Mouse (Mus musculus): Measurements from ENCODE around the gene Actbl2. TPM values are rescaled to one million over a fixed set of nuclear protein-coding genes. Genes with fewer than 3 reads are reported as not detected.
A peak's percentile ranks its signal among the peaks of the same experiment; 100 is the strongest.

Actbl2 gene
- polyA plus RNA-seq, 1 experiment from 2014 or later: not detected

DNA sequence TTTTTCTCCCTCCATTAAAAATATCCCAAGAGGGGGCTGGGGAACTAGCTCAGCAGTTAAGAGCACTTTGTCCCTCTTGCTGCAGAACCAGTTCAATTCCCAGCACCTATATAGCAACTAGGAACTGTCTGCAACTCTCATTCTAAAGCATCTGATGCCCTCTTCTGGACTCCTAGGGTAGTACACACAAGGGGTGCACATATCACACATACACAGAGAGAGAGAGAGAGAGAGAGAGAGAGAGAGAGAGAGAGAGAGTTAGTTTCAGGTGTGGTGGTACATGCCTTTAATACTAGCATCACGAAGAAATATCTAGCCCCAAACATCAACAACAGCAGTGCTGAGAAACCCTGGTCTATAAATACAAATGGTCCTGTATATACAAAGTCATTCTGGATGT is 17.5 kb upstream of the Actbl2 start:
- no peak for ATAC-seq (ENCODE audit: low FRiP score, low TSS enrichment)
- 0 out of 2 replicates have a peak, but pooled peaks cover 3% of the 10 kb centered on the region for H3K4me1 ChIP-seq (ENCODE audit: control insufficient read depth, insufficient read depth, low read length)
- no peaks in the 10 kb centered on the region for H3K27me3 ChIP-seq (ENCODE audit: control insufficient read depth, insufficient read depth, low read length)
- WGBS: 83% methylated on average over 1 of the region's 1 CpGs
- H3K36me3 ChIP-seq (ENCODE audit: control insufficient read depth, insufficient read depth, low read length): no peaks in the 10 kb centered on the region
- H3K9me3 ChIP-seq (ENCODE audit: control insufficient read depth, low read length): 0 out of 2 replicates have a peak, but pooled peaks cover 2% of the 10 kb centered on the region
- H3K27ac ChIP-seq (ENCODE audit: low read depth, low read length): no peak overlapping the region
- no peak overlapping the region for H3K4me3 ChIP-seq (ENCODE audit: low read length)
- H3K9ac ChIP-seq (ENCODE audit: low read depth, low read length): no peak overlapping the region
- no peak overlapping the region for H3K4me2 ChIP-seq (replicated peaks; ENCODE audit: low read depth, low read length)

DNA sequence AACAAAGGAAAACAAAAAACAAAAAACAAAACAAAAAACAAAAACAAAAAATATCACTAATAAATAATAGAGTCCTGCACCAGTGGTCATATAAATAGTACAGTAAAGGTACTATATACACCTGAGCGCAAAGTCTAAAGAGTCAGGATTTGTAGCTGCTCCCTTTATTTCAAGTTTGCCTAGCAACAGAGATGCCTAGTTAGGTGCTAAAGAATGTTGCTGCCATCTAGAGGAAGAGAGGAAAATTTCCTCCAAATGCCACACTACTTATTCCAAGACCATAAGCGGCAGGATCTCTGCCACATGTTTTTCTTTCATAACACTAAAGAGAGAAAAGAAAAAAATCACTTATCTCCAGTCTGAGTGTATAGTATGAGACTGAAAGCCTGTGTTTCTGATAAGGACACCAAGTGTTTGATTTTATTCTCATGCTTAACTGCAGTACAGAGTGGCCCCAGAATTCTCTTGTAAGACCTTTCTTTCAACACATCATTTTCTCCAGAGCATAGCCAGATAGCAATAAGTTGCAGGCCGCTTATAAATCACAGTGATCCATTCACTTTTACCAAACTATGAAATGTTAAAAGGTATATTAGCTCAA is 16.8 kb upstream of the Actbl2 start:
- Histone ChIP-seq H3K4me3 (ENCODE audit: low read length) (no peak overlapping the region), H3K9ac (ENCODE audit: low read depth, low read length) (no peak overlapping the region), H3K27me3 (ENCODE audit: control insufficient read depth, insufficient read depth, low read length) (no peaks in the 10 kb centered on the region), H3K27ac (ENCODE audit: low read depth, low read length) (no peak overlapping the region), H3K9me3 (ENCODE audit: control insufficient read depth, low read length) (0 out of 2 replicates have a peak, but pooled peaks cover 2% of the 10 kb centered on the region), H3K36me3 (ENCODE audit: control insufficient read depth, insufficient read depth, low read length) (no peaks in the 10 kb centered on the region), H3K4me1 (ENCODE audit: control insufficient read depth, insufficient read depth, low read length) (0 out of 2 replicates have a peak, but pooled peaks cover 3% of the 10 kb centered on the region), H3K4me2 (replicated peaks; ENCODE audit: low read depth, low read length) (no peak overlapping the region)
- WGBS: 40% methylated on average over 3 of the region's 3 CpGs
- ATAC-seq (ENCODE audit: low FRiP score, low TSS enrichment): peak; percentile 85

DNA sequence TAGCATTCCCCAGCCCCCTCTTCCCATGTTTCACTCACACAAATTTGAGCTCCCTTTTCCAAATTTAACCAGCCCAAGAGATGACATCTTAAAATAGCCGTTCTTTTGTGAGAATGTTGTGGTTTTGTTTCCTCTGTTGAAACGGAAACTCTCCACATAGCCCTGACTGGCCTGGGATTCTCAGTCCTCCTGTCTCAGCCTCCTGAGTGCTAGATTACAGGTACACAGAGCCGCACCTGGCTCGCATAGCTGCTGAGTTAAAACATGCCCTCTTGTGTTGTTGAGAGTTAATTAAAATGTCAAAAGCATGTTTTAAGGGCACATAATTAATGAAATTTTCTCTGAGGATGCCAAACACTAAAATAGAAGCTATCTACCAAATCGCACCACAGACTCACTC is 3.7 kb upstream of the Actbl2 start:
- Histone ChIP-seq H3K4me2 (replicated peaks; ENCODE audit: low read depth, low read length) (no peak overlapping the region), H3K27me3 (ENCODE audit: control insufficient read depth, insufficient read depth, low read length) (no peaks in the 10 kb centered on the region), H3K27ac (ENCODE audit: low read depth, low read length) (no peak overlapping the region), H3K4me1 (ENCODE audit: control insufficient read depth, insufficient read depth, low read length) (no peaks in the 10 kb centered on the region), H3K9ac (ENCODE audit: low read depth, low read length) (no peak overlapping the region), H3K36me3 (ENCODE audit: control insufficient read depth, insufficient read depth, low read length) (no peaks in the 10 kb centered on the region), H3K9me3 (ENCODE audit: control insufficient read depth, low read length) (no peaks in the 10 kb centered on the region), H3K4me3 (ENCODE audit: low read length) (no peak overlapping the region)
- 90% methylated on average over 5 of the region's 5 CpGs for WGBS
- no peak for ATAC-seq (ENCODE audit: low FRiP score, low TSS enrichment)

GRCm38 (mm10) chr13:111251795-111252194 is 3.0 kb upstream of the Actbl2 start:
- 74% methylated on average over 5 of the region's 5 CpGs for WGBS
- ATAC-seq (ENCODE audit: low FRiP score, low TSS enrichment): no peak
- no peaks in the 10 kb centered on the region for H3K36me3 ChIP-seq (ENCODE audit: control insufficient read depth, insufficient read depth, low read length)
- H3K9me3 ChIP-seq (ENCODE audit: control insufficient read depth, low read length): no peaks in the 10 kb centered on the region
- no peak overlapping the region for H3K4me3 ChIP-seq (ENCODE audit: low read length)
- H3K4me2 ChIP-seq (replicated peaks; ENCODE audit: low read depth, low read length): no peak overlapping the region
- H3K4me1 ChIP-seq (ENCODE audit: control insufficient read depth, insufficient read depth, low read length): no peaks in the 10 kb centered on the region
- H3K27me3 ChIP-seq (ENCODE audit: control insufficient read depth, insufficient read depth, low read length): no peaks in the 10 kb centered on the region
- H3K27ac ChIP-seq (ENCODE audit: low read depth, low read length): no peak overlapping the region
- no peak overlapping the region for H3K9ac ChIP-seq (ENCODE audit: low read depth, low read length)

- no peak for ATAC-seq (ENCODE audit: low FRiP score, low TSS enrichment)
- Histone ChIP-seq H3K4me3 (ENCODE audit: low read length) (no peak overlapping the region), H3K4me2 (replicated peaks; ENCODE audit: low read depth, low read length) (no peak overlapping the region), H3K27ac (ENCODE audit: low read depth, low read length) (no peak overlapping the region), H3K36me3 (ENCODE audit: control insufficient read depth, insufficient read depth, low read length) (no peaks in the 10 kb centered on the region), H3K9ac (ENCODE audit: low read depth, low read length) (no peak overlapping the region), H3K27me3 (ENCODE audit: control insufficient read depth, insufficient read depth, low read length) (no peaks in the 10 kb centered on the region), H3K4me1 (ENCODE audit: control insufficient read depth, insufficient read depth, low read length) (no peaks in the 10 kb centered on the region), H3K9me3 (ENCODE audit: control insufficient read depth, low read length) (no peaks in the 10 kb centered on the region)
- 84% methylated on average over 4 of the region's 4 CpGs for WGBS
These were observed 3.2 kb downstream of the Actbl2 start for GRCm38 (mm10) chr13:111258016-111258415.

DNA sequence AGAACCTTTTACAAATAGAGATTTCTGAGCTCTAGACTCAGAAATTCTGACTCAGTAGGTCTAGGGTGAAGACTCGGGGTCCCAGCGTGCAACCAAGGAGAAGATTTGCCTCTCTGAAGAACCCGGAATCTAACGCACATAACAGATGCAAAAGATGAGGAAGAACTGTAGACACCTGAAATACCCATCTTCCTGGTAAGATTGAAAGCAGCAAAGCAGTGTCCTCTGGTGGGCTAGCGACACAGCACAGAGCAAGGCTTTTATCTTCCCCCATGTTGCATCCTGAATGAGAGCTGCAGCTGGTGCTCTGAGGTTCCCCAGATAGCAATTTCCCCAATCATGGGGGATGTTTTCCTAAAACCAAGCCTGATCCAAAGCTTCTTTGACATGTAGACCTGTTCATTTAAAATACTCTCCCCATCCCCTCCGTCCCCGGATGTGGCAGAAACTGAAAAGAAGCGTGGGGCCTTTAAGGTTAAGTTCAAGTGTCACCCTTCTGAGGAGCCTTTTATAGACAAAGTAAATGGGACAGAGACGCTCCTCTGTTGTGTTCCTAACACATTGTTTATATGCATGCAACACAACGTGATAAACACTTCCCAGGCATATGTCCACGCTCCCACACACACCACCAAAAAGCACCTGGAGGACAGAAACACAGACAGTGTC is 3.7 kb downstream of the Actbl2 start:
- H3K4me2 ChIP-seq (replicated peaks; ENCODE audit: low read depth, low read length): no peak overlapping the region

DNA sequence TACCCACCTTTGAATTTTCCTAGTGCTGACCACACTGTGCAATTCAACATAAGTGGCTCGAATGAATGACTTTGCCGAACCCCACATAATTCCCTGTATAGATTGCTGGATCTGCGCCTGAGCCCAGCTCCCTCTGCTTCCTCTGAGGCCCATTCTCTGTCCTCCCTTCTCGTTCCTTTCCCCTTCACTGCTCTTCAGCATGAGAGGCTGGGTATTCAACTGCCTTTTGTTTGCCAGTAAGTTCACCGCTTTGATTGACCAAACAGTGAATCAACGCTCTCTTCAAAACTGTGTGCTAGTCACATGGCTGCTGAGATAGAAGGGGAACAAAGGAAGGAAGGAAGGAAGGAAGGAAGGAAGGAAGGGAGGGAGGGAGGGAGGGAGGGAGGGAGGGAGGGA is 4.3 kb downstream of the Actbl2 start:
- Histone ChIP-seq H3K4me3 (ENCODE audit: low read length) (no peak overlapping the region), H3K4me1 (ENCODE audit: control insufficient read depth, insufficient read depth, low read length) (no peaks in the 10 kb centered on the region), H3K4me2 (replicated peaks; ENCODE audit: low read depth, low read length) (no peak overlapping the region), H3K36me3 (ENCODE audit: control insufficient read depth, insufficient read depth, low read length) (no peaks in the 10 kb centered on the region), H3K9me3 (ENCODE audit: control insufficient read depth, low read length) (no peaks in the 10 kb centered on the region), H3K27ac (ENCODE audit: low read depth, low read length) (no peak overlapping the region), H3K9ac (ENCODE audit: low read depth, low read length) (no peak overlapping the region), H3K27me3 (ENCODE audit: control insufficient read depth, insufficient read depth, low read length) (no peaks in the 10 kb centered on the region)
- 74% methylated on average over 6 of the region's 6 CpGs for WGBS
- no peak for ATAC-seq (ENCODE audit: low FRiP score, low TSS enrichment)

More for the DNA sequence above, 3.7 kb downstream of the Actbl2 start:
- no peaks in the 10 kb centered on the region for H3K9me3 ChIP-seq (ENCODE audit: control insufficient read depth, low read length)
- no peaks in the 10 kb centered on the region for H3K36me3 ChIP-seq (ENCODE audit: control insufficient read depth, insufficient read depth, low read length)
- H3K27ac ChIP-seq (ENCODE audit: low read depth, low read length): no peak overlapping the region
- no peak overlapping the region for H3K9ac ChIP-seq (ENCODE audit: low read depth, low read length)
- no peak for ATAC-seq (ENCODE audit: low FRiP score, low TSS enrichment)
- H3K4me1 ChIP-seq (ENCODE audit: control insufficient read depth, insufficient read depth, low read length): no peaks in the 10 kb centered on the region
- H3K4me3 ChIP-seq (ENCODE audit: low read length): no peak overlapping the region
- no peaks in the 10 kb centered on the region for H3K27me3 ChIP-seq (ENCODE audit: control insufficient read depth, insufficient read depth, low read length)
- WGBS: 85% methylated on average over 11 of the region's 11 CpGs

DNA sequence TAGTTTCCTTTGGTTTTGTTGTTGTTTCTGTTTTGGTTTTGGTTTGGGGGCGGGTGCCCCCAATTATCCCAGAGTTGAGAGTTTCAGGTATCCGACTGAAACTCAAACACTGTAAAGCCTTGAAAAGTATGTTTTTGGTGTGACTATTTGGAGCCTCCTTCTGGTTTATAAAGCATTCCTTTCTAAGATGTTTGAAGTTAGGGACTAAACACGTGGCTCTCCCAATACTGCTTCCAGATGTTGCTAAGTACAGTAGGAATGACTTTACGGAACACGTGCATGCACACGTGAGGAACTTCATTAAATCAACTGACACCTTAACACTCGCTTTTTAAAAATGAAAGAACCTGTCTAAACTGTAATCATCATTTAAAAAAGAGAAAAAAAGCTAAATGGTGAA is 4.9 kb downstream of the Actbl2 start:
- Histone ChIP-seq H3K4me3 (ENCODE audit: low read length) (no peak overlapping the region), H3K27me3 (ENCODE audit: control insufficient read depth, insufficient read depth, low read length) (no peaks in the 10 kb centered on the region), H3K9me3 (ENCODE audit: control insufficient read depth, low read length) (no peaks in the 10 kb centered on the region), H3K4me2 (replicated peaks; ENCODE audit: low read depth, low read length) (no peak overlapping the region), H3K4me1 (ENCODE audit: control insufficient read depth, insufficient read depth, low read length) (no peaks in the 10 kb centered on the region), H3K36me3 (ENCODE audit: control insufficient read depth, insufficient read depth, low read length) (no peaks in the 10 kb centered on the region), H3K9ac (ENCODE audit: low read depth, low read length) (no peak overlapping the region), H3K27ac (ENCODE audit: low read depth, low read length) (no peak overlapping the region)
- no peak for ATAC-seq (ENCODE audit: low FRiP score, low TSS enrichment)
- 76% methylated on average over 7 of the region's 7 CpGs for WGBS

GRCm38 (mm10) chr13:111263186-111263585 is 8.4 kb downstream of the Actbl2 start:
- no peaks in the 10 kb centered on the region for H3K27me3 ChIP-seq (ENCODE audit: control insufficient read depth, insufficient read depth, low read length)
- H3K4me1 ChIP-seq (ENCODE audit: control insufficient read depth, insufficient read depth, low read length): no peaks in the 10 kb centered on the region; the same call in 1 of the 2 replicates
- no peak for ATAC-seq (ENCODE audit: low FRiP score, low TSS enrichment)
- no peak overlapping the region for H3K4me3 ChIP-seq (ENCODE audit: low read length)
- 80% methylated on average over 2 of the region's 2 CpGs for WGBS
- no peaks in the 10 kb centered on the region for H3K36me3 ChIP-seq (ENCODE audit: control insufficient read depth, insufficient read depth, low read length)
- H3K27ac ChIP-seq (ENCODE audit: low read depth, low read length): no peak overlapping the region
- H3K4me2 ChIP-seq (replicated peaks; ENCODE audit: low read depth, low read length): no peak overlapping the region
- H3K9ac ChIP-seq (ENCODE audit: low read depth, low read length): no peak overlapping the region
- H3K9me3 ChIP-seq (ENCODE audit: control insufficient read depth, low read length): no peaks in the 10 kb centered on the region

All from kidney, embryonic 14.5 days (tissue).